Mouse (Mus musculus) cerebellum, postnatal 36 days (tissue): Measurements from ENCODE around the gene Mfap5.
"Not testable (repeated sequence)": the region's sequence is repeated elsewhere in the genome, so short reads cannot be mapped to it uniquely, and the experiment has no call there.

Source experiments
- DNase-seq, 2 experiments: peaks; one replicate each; pipeline ENCODE4 v3.0.0; 2021 to 2022; ENCODE audit warnings: mixed read lengths in 2 of 2

Mfap5 gene

GRCm38 (mm10) chr6:122565070-122565784, 59.6 kb downstream of the Mfap5 start:
- DNase-seq = no peak

- DNase-seq = no peak
Observed at GRCm38 (mm10) chr6:122569113-122569512, 63.5 kb downstream of the Mfap5 start.

- no peak for DNase-seq
Observed at GRCm38 (mm10) chr6:122569762-122570161, 64.1 kb downstream of the Mfap5 start.

GRCm38 (mm10) chr6:122570695-122571616, 65.3 kb downstream of the Mfap5 start:
- no peak for DNase-seq

GRCm38 (mm10) chr6:122571617-122571959, 65.9 kb downstream of the Mfap5 start:
- DNase-seq = no peak

GRCm38 (mm10) chr6:122575037-122575436, 69.4 kb downstream of the Mfap5 start:
- DNase-seq = not testable (repeated sequence)

GRCm38 (mm10) chr6:122577030-122577429, 71.4 kb downstream of the Mfap5 start:
- no peak for DNase-seq
